Mouse (Mus musculus) bone marrow macrophage, adult 2 months (primary cell): ENCODE measurements around the gene Dmrt3.

Source experiments
- CTCF ChIP-seq: IDR thresholded peaks from 2 replicates; pipeline ENCODE4 v1.5.1; 2012; ENCODE audit warnings: low read depth, mild to moderate bottlenecking, low read length, moderate library complexity
- POLR2A ChIP-seq: IDR thresholded peaks from 2 replicates; pipeline ENCODE4 v1.6.1; 2012; ENCODE audit warnings: mild to moderate bottlenecking, low read depth, low read length, borderline replicate concordance

- peak; percentile 68 for TF ChIP-seq CTCF
- TF ChIP-seq POLR2A = no peak
These were observed 18.4 kb downstream of the Dmrt3 start for GRCm38 (mm10) chr19:25628490-25628889.
